Mouse (Mus musculus) left cerebral cortex, postnatal 25 days (tissue): ENCODE measurements at regions not wholly inside any gene's neighbourhood (a gene's known extent, or its start where the extent isn't known, plus 50 kb on each side); places are given as distances from the start of the nearest gene placed in this dataset.

Experiments
- DNase-seq, 2 experiments: peaks; one replicate each; pipeline ENCODE4 v3.0.0; 2022; ENCODE audit warnings: low spot score in 2 of 2, mixed read lengths in 1 of 2
- intact Hi-C: fragments of 180-260 bp; cut with DNase I; formaldehyde crosslinking; loops from one replicate; pipeline ENCODE4 v1.15.1; 2025

DNA sequence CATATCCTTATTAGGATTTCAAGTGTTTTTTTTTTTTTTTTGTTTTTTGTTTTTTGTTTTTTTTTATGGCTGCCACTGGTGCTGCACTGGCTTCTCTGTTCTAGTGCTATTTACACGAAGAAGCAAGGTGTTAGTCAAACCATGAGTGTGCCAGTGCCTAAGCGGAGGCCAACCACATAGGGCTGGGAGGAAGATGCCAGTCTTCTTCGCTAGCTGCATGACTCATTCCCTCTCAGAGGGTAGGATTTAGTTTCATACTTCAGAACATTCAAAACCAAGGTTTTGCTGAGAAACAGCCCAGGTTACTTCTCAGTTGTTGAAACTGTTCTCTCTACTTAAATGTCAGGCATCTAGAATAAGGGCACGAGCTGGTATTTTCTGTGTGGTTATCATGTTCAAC is 72.6 kb downstream of the Icos start:
- peak in 1 of 2 experiments; percentile 51 for DNase-seq
- intact Hi-C loops, result loop anchor here (5.0 kb wide), 1 partner anchor 722 kb away; no protein-coding TSS in a partner anchor

- no peak for DNase-seq
Observed at GRCm38 (mm10) chr1:61053676-61054075, 75.9 kb downstream of the Icos start.

DNA sequence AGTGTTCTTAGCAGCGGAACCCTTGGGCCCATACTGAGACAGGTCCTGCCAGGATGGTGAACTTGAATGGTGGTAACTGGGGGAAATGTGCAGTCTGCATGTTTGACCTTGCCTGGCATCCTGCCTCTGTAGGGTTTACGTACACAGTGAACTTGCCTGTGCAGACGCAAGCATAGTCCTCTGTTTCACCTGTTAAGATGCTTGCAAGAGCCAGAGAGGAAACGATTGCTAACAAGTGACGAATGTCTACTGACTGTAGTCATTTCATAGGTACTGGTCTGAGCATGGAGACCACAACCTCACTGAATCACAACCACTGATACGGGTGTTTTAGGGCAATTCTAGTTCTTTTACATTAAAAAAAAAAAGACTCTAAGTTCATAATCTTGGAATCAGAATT is 76.7 kb downstream of the Icos start:
- DNase-seq, result no peak
- intact Hi-C loops, result loop anchor here (5.0 kb wide), 1 partner anchor 718 kb away; no protein-coding TSS in a partner anchor

More at GRCm38 (mm10) chr1:61053676-61054075, 75.9 kb downstream of the Icos start:
- intact Hi-C loops, result loop anchor here (5.0 kb wide), 1 partner anchor 719 kb away; no protein-coding TSS in a partner anchor

DNA sequence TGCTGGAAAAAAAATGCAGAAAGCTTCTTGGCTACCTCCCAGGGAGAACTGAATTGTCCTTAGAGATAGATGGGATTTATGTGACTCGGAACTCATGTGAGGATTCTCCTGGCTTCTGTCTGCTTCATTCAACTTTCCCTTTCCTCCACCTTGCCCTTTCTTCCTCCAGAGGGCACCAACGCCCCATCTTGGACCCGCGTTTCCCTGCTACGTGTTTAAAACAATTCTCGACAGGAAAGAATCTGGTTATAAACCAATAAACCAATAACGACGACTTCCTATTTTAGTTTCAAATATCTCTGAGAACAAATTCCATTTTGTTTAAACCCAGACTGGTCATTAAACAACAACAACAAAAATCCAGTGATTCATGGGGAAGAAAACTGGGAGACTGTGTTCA is 77.4 kb downstream of the Icos start:
- peak; percentile 57 for DNase-seq
- intact Hi-C loops, result no loop called here

- no peak for DNase-seq
- intact Hi-C loops, result no loop called here
Observed at GRCm38 (mm10) chr1:61059910-61060536, 82.3 kb downstream of the Icos start.

DNA sequence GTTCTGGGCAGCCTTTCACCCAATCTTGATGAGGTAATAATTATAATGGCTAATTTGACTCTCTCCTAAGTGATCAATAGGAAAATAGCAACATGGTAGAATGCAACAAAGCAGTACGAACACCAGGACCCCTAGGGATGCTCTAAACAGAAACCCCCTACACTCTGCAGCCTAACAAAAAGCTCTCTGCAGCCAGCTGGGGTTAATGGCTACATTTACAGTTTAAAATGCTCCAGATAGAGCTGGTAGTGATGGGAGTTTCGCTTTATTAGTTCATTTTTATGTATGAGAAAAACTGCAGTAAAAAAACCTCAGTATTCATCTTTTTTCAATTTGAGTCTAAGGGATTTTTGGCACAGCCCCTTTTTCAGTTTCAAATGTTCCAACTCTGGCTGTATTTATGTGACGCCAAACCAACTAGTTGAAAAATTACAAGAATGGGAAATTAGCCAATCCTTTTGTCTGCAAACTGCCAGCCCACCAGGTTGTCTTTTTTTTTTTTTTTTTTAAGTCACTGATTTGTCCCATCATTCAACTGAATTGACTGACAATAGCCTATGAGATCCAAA is 84.2 kb downstream of the Icos start:
- no peak for DNase-seq
- intact Hi-C loops, result no loop called here

DNA sequence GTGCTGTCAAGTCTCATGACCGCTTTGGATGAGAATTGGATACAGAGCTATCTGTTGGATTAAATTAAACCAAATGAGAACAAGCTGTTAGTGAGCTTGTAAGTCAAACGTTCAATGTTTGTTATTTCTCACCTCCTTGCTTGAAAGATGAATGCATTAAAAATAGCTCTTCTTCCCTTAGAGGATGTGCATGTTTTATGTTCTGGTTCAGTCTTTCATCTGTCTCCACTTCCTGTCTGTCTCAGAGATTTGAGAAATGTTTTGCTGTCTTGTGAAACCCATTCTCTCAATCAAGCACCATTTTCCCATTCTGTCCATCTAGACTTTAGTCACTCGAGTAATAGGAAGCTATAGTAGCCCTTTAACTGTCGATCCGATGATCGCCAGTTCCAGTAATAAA is 90.4 kb downstream of the Icos start:
- intact Hi-C loops, result no loop called here
- DNase-seq, result no peak

DNA sequence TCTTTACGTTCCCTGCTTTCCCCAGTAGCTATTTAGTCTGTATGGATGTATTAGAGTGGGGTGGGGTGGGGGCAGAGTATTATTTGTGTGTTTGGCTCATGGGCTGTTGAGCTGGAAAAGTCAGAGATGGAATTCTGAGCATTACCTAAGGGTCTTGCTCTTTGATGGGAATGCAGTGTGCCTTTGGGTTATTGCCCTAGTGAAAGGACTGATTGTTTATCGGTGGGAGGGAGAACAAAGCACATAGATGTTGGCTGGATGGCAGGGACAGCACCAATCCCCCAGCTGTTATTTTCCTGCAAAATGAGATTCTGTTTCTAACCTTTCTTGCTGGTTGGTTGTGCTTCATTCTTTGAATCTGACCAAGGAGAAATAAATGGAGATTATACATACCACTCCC is 96.4 kb downstream of the Icos start:
- intact Hi-C loops, result no loop called here
- no peak for DNase-seq

- intact Hi-C loops, result no loop called here
- DNase-seq, result no peak
Observed at GRCm38 (mm10) chr1:61075335-61075734, 97.6 kb downstream of the Icos start.

- DNase-seq, result no peak
- intact Hi-C loops, result no loop called here
Observed at GRCm38 (mm10) chr1:61084732-61085131, 107.0 kb downstream of the Icos start.

GRCm38 (mm10) chr1:61086811-61087210 is 109.1 kb downstream of the Icos start:
- DNase-seq, result no peak
- intact Hi-C loops, result no loop called here

GRCm38 (mm10) chr1:61090801-61091200 is 113.1 kb downstream of the Icos start:
- DNase-seq, result no peak
- intact Hi-C loops, result no loop called here

DNA sequence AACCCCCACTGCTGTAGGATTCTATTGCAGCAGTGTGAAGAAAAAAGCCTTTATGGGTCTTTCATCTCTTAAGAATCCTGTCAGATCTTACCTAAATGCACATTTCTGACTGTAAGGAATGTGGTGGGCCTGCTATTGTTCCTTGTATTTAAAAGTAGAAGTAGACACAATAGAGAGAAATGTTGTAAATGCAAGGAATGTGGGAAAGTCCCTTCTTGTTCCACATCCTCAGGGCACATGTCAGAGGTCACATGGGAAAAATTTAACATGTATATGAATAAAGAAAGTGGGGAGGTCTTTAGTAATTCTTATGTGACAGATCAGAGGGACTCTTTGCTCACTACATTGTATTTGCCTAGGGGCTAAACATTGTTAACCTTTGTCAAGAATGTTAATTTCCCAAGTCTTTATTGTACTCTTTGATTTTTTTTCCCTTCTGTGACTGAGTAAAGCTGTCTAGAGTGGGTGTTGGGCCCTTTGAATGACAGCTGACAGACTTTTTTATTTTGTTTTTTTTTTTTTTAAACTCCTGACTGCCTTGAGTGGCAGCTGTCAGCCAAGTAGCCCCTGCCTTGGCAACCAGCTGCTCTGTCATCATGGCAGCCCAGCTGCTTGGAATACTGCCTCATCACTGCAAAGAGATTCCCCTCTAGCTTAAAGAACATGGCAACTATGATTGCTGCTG is 117.9 kb downstream of the Icos start:
- intact Hi-C loops, result no loop called here
- no peak for DNase-seq

GRCm38 (mm10) chr1:61099341-61099740 is 121.6 kb downstream of the Icos start:
- intact Hi-C loops, result no loop called here
- DNase-seq, result no peak

- DNase-seq, result no peak
- intact Hi-C loops, result no loop called here
Observed at GRCm38 (mm10) chr1:61101679-61102078, 124.0 kb downstream of the Icos start.

DNA sequence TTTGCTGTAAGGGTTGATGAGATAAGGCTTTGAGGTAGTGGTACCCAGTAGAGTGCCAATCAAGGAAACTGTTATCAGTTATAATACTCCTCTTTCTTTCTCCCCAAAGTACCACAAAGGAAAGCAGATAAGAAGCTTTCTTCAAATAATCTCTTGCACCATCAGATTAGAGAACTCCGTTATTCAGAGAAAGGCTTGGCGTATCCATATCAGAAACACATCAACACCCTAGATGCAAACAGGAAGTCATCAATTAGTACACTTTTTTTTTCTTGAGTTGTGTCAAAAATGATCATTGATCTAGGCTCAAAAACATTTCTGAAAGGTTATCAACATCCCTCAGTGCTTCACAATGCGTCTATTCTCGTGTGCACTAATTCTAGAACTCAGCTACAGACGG is 124.6 kb downstream of the Icos start:
- intact Hi-C loops, result no loop called here
- DNase-seq, result no peak

DNA sequence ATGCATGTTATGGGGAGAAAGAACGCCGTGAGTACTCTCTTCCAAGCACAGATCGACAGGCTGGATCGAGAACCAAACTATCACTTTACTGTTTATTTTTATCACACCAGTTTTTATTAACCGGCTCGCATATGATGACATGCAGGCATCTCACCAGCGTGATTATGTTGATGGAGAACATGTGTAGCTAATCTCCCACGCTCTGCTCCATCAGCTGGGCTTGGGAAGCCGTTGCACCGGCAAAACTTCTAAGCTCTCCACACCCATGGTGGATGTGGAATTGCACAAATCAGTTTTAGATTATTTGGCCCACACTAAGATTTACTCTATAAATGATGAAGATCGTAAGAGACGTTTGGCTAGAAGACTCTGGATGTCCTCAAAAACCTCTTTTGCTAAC is 125.9 kb downstream of the Icos start:
- intact Hi-C loops, result no loop called here
- DNase-seq, result no peak

DNA sequence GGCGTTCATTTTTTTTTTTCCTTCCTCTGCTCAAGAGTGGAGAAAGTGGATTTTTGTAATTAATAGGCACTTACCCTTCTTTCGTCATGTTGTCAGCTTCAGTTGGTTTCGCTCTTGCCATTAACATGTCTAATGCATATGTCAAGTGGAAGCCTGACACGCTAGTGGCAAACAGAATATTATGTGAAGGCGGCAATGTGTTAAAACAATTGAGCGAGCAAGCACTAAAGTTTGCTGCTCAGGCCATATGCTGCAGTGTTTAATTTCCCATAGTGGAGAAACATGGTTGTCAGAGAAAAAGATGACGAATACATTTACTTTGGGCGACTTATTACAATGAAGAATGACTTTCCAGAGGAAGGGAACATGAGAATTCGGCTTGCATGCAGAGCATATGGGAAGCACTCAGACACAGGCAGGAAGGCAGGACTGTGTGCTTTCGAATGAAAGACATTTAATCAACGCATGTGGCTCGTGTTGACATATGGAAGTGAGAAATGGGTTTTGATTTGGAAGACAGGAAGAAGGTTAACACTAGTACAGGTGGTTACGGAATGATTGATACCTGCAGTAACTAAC is 134.1 kb downstream of the Icos start:
- DNase-seq, result peak in 1 of 2 experiments; percentile 9
- intact Hi-C loops, result no loop called here

- no peak for DNase-seq
- intact Hi-C loops, result no loop called here
Observed at GRCm38 (mm10) chr1:61117535-61117934, 139.8 kb downstream of the Icos start.

GRCm38 (mm10) chr1:61118071-61118470 is 140.3 kb downstream of the Icos start:
- no peak for DNase-seq
- intact Hi-C loops, result no loop called here

DNA sequence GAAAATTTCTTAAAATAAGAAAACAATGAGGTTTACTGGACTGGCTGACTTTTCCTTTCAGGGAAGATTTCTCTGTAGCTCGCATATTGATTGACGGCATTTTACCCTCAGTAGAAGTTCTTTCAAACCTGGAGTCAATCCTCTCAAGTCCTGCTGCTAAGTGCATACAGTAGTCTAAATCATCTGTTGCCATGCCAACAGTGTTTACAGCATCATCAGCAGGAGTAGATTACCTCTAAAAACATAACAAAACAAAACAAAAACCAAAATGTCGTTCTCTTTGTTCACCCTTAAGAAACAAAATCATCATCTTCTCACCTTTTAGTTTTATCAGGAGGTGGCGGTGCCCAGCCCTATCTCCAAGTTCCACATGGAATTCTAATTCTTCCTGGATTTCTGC is 143.8 kb downstream of the Icos start:
- intact Hi-C loops, result no loop called here
- no peak for DNase-seq
